Mouse (Mus musculus): ENCODE results near the gene Mtfr2. TPM values are rescaled to one million over a fixed set of nuclear protein-coding genes. Genes with fewer than 3 reads are reported as not detected.
A peak's percentile ranks its signal among the peaks of the same experiment; 100 is the strongest.

Mtfr2 gene
- total RNA-seq (2014; rRNA removed) (0.27 and 0.94 TPM in 2 replicates), polyA plus RNA-seq (2015; fragmentation: Nextera tagmentation; extraction: Ambion mirVana) (0.23 and 0.34 TPM in 2 replicates)

- Histone ChIP-seq H3K9me3 (ENCODE audit: low read length) (no peaks in the 10 kb centered on the region), H3K27me3 (ENCODE audit: insufficient read depth, low read length) (no peaks in the 10 kb centered on the region), H3K9ac (replicated peaks; ENCODE audit: low read length, poor library complexity, severe bottlenecking) (no peak within 1 kb of the TSS), H3K4me3 (ENCODE audit: low read depth, low read length) (peak within 1 kb of the TSS; percentile 44), H3K36me3 (ENCODE audit: insufficient read depth, low read length) (peaks cover 14% of the 10 kb centered on the region), H3K27ac (ENCODE audit: low read depth, low read length) (no peak within 1 kb of the TSS), H3K4me1 (ENCODE audit: insufficient read depth, low read length) (0 out of 2 replicates have a peak, but pooled peaks cover 2% of the 10 kb centered on the region), H3K4me2 (ENCODE audit: low read depth, low read length, poor library complexity, severe bottlenecking) (peak within 1 kb of the TSS; percentile 99)
- ATAC-seq (ENCODE audit: low FRiP score) (peak; percentile 93), DNase-seq (ENCODE audit: low spot score) (peak; percentile 97)
- 1% methylated on average over 58 of the region's 58 CpGs for WGBS
- TF ChIP-seq CTCF (IDR thresholded peaks at IDR 0.05): no peak
Measured at GRCm38 (mm10) chr10:20347285-20348214, at the start of gene Mtfr2. Mtfr2 (plus strand) TSS chr10:20347770.

GRCm38 (mm10) chr10:20298152-20298920, 49.2 kb upstream of the Mtfr2 start:
- no peaks in the 10 kb centered on the region for H3K36me3 ChIP-seq (ENCODE audit: insufficient read depth, low read length)
- ATAC-seq (ENCODE audit: low FRiP score) (no peak), DNase-seq (ENCODE audit: low spot score) (no peak)
- H3K4me1 ChIP-seq (ENCODE audit: insufficient read depth, low read length): no peaks in the 10 kb centered on the region
- H3K9ac ChIP-seq (replicated peaks; ENCODE audit: low read length, poor library complexity, severe bottlenecking): no peak overlapping the region
- TF ChIP-seq CTCF (IDR thresholded peaks at IDR 0.05): no peak
- WGBS: 34% methylated on average over 3 of the region's 3 CpGs
- no peak overlapping the region for H3K4me2 ChIP-seq (ENCODE audit: low read depth, low read length, poor library complexity, severe bottlenecking)
- H3K4me3 ChIP-seq (ENCODE audit: low read depth, low read length): no peak overlapping the region
- no peak overlapping the region for H3K27ac ChIP-seq (ENCODE audit: low read depth, low read length)
- no peaks in the 10 kb centered on the region for H3K27me3 ChIP-seq (ENCODE audit: insufficient read depth, low read length)
- no peaks in the 10 kb centered on the region for H3K9me3 ChIP-seq (ENCODE audit: low read length)

- H3K9me3 ChIP-seq (ENCODE audit: low read length): no peaks in the 10 kb centered on the region
- ATAC-seq (ENCODE audit: low FRiP score) (no peak), DNase-seq (ENCODE audit: low spot score) (no peak)
- H3K4me2 ChIP-seq (ENCODE audit: low read depth, low read length, poor library complexity, severe bottlenecking): no peak overlapping the region
- H3K4me3 ChIP-seq (ENCODE audit: low read depth, low read length): no peak overlapping the region
- H3K9ac ChIP-seq (replicated peaks; ENCODE audit: low read length, poor library complexity, severe bottlenecking): no peak overlapping the region
- no peaks in the 10 kb centered on the region for H3K27me3 ChIP-seq (ENCODE audit: insufficient read depth, low read length)
- no peak overlapping the region for H3K27ac ChIP-seq (ENCODE audit: low read depth, low read length)
- 75% methylated on average over 5 of the region's 5 CpGs for WGBS
- no peaks in the 10 kb centered on the region for H3K36me3 ChIP-seq (ENCODE audit: insufficient read depth, low read length)
- no peak for TF ChIP-seq CTCF (IDR thresholded peaks at IDR 0.05)
- H3K4me1 ChIP-seq (ENCODE audit: insufficient read depth, low read length): no peaks in the 10 kb centered on the region
Measured at GRCm38 (mm10) chr10:20299114-20299513, 48.5 kb upstream of the Mtfr2 start.

GRCm38 (mm10) chr10:20310969-20311769, 36.4 kb upstream of the Mtfr2 start:
- peak overlapping the region; percentile 78 for H3K4me3 ChIP-seq (ENCODE audit: low read depth, low read length)
- DNase-seq (ENCODE audit: low spot score) (no peak), ATAC-seq (ENCODE audit: low FRiP score) (no peak)
- H3K27me3 ChIP-seq (ENCODE audit: insufficient read depth, low read length): no peaks in the 10 kb centered on the region
- H3K4me2 ChIP-seq (ENCODE audit: low read depth, low read length, poor library complexity, severe bottlenecking): peak overlapping the region; percentile 80
- H3K9me3 ChIP-seq (ENCODE audit: low read length): no peaks in the 10 kb centered on the region
- H3K27ac ChIP-seq (ENCODE audit: low read depth, low read length): peak overlapping the region; percentile 100
- no peaks in the 10 kb centered on the region for H3K4me1 ChIP-seq (ENCODE audit: insufficient read depth, low read length)
- H3K36me3 ChIP-seq (ENCODE audit: insufficient read depth, low read length): no peaks in the 10 kb centered on the region
- H3K9ac ChIP-seq (replicated peaks; ENCODE audit: low read length, poor library complexity, severe bottlenecking): peak overlapping the region; percentile 67
- no peak for TF ChIP-seq CTCF (IDR thresholded peaks at IDR 0.05)
- 52% methylated on average over 11 of the region's 11 CpGs for WGBS

- peak within 1 kb of the TSS; percentile 100 for H3K27ac ChIP-seq (ENCODE audit: low read depth, low read length)
- peak within 1 kb of the TSS; percentile 78 for H3K4me3 ChIP-seq (ENCODE audit: low read depth, low read length)
- H3K9ac ChIP-seq (replicated peaks; ENCODE audit: low read length, poor library complexity, severe bottlenecking): peak within 1 kb of the TSS; percentile 98
- H3K4me2 ChIP-seq (ENCODE audit: low read depth, low read length, poor library complexity, severe bottlenecking): peak within 1 kb of the TSS; percentile 80
- no peaks in the 10 kb centered on the region for H3K9me3 ChIP-seq (ENCODE audit: low read length)
- H3K27me3 ChIP-seq (ENCODE audit: insufficient read depth, low read length): no peaks in the 10 kb centered on the region
- WGBS: under 1% methylated on average over 81 of the region's 84 CpGs
- TF ChIP-seq CTCF (IDR thresholded peaks at IDR 0.05): peak; percentile 19; the same call in 1 of the 2 replicates
- DNase-seq (ENCODE audit: low spot score) (peak; percentile 100), ATAC-seq (ENCODE audit: low FRiP score) (peak; percentile 99)
- no peaks in the 10 kb centered on the region for H3K36me3 ChIP-seq (ENCODE audit: insufficient read depth, low read length)
- no peaks in the 10 kb centered on the region for H3K4me1 ChIP-seq (ENCODE audit: insufficient read depth, low read length)
Measured at GRCm38 (mm10) chr10:20311918-20312735, 35.4 kb upstream of the Mtfr2 start, which contains the start of gene Bclaf1. Bclaf1 (plus strand) TSS chr10:20312469.

All from midbrain, postnatal 0 days (tissue).